Mouse (Mus musculus) lung, embryonic 14.5 days (tissue): Measurements from ENCODE around the gene Nr2c2ap. TPM values are rescaled to one million over a fixed set of nuclear protein-coding genes. Genes with fewer than 3 reads are reported as not detected.

Experiments used
- ATAC-seq: fragments of 200-750 bp; cut with Nextera tagmentation; 2 replicates; pipeline ENCODE4 v1.8.0; 2017; ENCODE audit warnings: mild to moderate bottlenecking, moderate TSS enrichment, moderate library complexity; ENCODE audit not compliant: insufficient read depth
- DNase-seq: peaks from one replicate; pipeline ENCODE4 v3.0.0-alpha.2; 2015
- H3K27ac ChIP-seq: fragments of 300-500 bp; sonication (generic); 2 replicates; pipeline ENCODE4 v1.5.1; 2014; ENCODE audit warnings: low read depth, mild to moderate bottlenecking, moderate library complexity
- H3K27me3 ChIP-seq: fragments of 300-500 bp; sonication (generic); 2 replicates; pipeline ENCODE4 v1.6.1; 2014; ENCODE audit warnings: low read length, control low read depth; ENCODE audit not compliant: insufficient read depth
- H3K36me3 ChIP-seq: fragments of 300-500 bp; sonication (generic); 2 replicates; pipeline ENCODE4 v1.6.1; 2014; ENCODE audit warnings: control low read depth; ENCODE audit not compliant: insufficient read depth
- H3K4me1 ChIP-seq: fragments of 300-500 bp; sonication (generic); 2 replicates; pipeline ENCODE4 v1.6.1; 2014; ENCODE audit warnings: antibody characterized with exemption, control low read depth; ENCODE audit not compliant: insufficient read depth
- H3K4me2 ChIP-seq: fragments of 300-500 bp; sonication (generic); 2 replicates; pipeline ENCODE4 v1.6.1; 2014; ENCODE audit warnings: mild to moderate bottlenecking
- H3K4me3 ChIP-seq: fragments of 300-500 bp; sonication (generic); 2 replicates; pipeline ENCODE4 v1.5.1; 2014; ENCODE audit warnings: low read depth, low read length
- H3K9ac ChIP-seq: fragments of 300-500 bp; sonication (generic); 2 replicates; pipeline ENCODE4 v1.6.1; 2014
- H3K9me3 ChIP-seq: fragments of 300-500 bp; sonication (generic); 2 replicates; pipeline ENCODE4 v1.6.1; 2016; ENCODE audit warnings: low read depth, low read length, control low read depth
- CTCF ChIP-seq: IDR thresholded peaks from 2 replicates; pipeline ENCODE4 v1.5.1; 2016; ENCODE audit warnings: antibody characterized with exemption, low read depth
- WGBS: fragments of 180-500 bp; shearing (Covaris S2); extraction: QIAGEN DNeasy Blood & Tissue Kit; methylation state at CpG from one replicate; pipeline ENCODE4 v1.1.7; 2014; 5-methylcytosine and 5-hydroxymethylcytosine counted together
- polyA plus RNA-seq: library from polyadenylated mRNA; unstranded; fragments of >200 nt; fragmentation: Nextera tagmentation; extraction: Ambion mirVana; gene quantifications from 2 replicates; pipeline ENCODE4 v1.2.1, GENCODE M21; 2014

The Nr2c2ap gene
- polyA plus RNA-seq, 1 experiment from 2014 or later: 25.2 TPM

- DNase-seq (no peak), ATAC-seq (no peak)
- H3K9me3 ChIP-seq: no peaks in the 10 kb centered on the region
- H3K36me3 ChIP-seq: no peaks in the 10 kb centered on the region
- peaks cover 47% of the 10 kb centered on the region for H3K27me3 ChIP-seq
- no peak overlapping the region for H3K9ac ChIP-seq
- H3K27ac ChIP-seq: no peak overlapping the region
- H3K4me2 ChIP-seq: no peak overlapping the region
- no peak for TF ChIP-seq CTCF
- H3K4me1 ChIP-seq: no peaks in the 10 kb centered on the region
- WGBS: 77% methylated on average over 2 of the region's 2 CpGs
- no peak overlapping the region for H3K4me3 ChIP-seq
Measured at GRCm38 (mm10) chr8:70110451-70110850, 20.7 kb upstream of the Nr2c2ap start.

GRCm38 (mm10) chr8:70111192-70111795 lies 19.8 kb upstream of the Nr2c2ap start:
- ATAC-seq: no peak
- Histone ChIP-seq H3K4me1 (no peaks in the 10 kb centered on the region), H3K9ac (no peak overlapping the region), H3K27ac (no peak overlapping the region), H3K4me2 (no peak overlapping the region), H3K9me3 (no peaks in the 10 kb centered on the region), H3K4me3 (no peak overlapping the region), H3K36me3 (no peaks in the 10 kb centered on the region), H3K27me3 (peaks cover 47% of the 10 kb centered on the region)
- WGBS: 45% methylated on average over 23 of the region's 23 CpGs
- no peak for DNase-seq
- TF ChIP-seq CTCF: no peak

DNA sequence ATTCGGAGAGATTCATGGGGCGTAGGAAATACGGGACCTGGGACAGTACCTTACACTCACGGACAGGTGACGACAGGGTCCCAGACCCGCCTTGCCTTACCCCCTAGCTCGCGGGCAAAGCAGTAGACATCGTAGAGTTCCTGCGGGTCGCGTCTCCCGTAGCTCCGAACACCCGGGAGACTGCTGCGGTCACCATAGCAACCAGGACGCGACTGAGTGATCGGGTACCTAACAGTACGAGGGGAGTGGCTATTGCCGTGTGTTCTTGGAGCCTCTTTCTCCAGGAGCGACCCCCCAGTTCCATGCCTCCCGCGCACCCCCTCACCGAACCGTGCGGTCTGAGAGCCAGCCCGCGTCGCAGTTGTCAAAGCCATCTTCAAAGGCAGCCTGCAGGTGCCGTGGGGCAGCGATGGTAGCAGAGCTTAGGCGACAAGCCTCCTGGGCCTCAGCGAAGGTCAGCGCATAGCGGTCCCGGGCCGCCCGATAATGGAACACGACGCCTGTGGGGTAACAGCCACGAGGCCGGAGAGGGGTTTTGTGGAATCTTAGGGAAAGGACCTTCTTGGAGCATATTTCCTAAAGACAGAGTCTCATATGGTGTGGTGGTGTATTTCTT lies 18.6 kb upstream of the Nr2c2ap start:
- no peak for TF ChIP-seq CTCF
- no peaks in the 10 kb centered on the region for H3K4me1 ChIP-seq
- H3K4me2 ChIP-seq: no peak overlapping the region
- H3K9ac ChIP-seq: no peak overlapping the region
- no peak overlapping the region for H3K27ac ChIP-seq
- ATAC-seq (no peak), DNase-seq (no peak)
- H3K4me3 ChIP-seq: no peak overlapping the region
- H3K27me3 ChIP-seq: peaks cover 53% of the 10 kb centered on the region
- 4% methylated on average over 43 of the region's 43 CpGs for WGBS
- no peaks in the 10 kb centered on the region for H3K36me3 ChIP-seq
- H3K9me3 ChIP-seq: no peaks in the 10 kb centered on the region

GRCm38 (mm10) chr8:70114488-70114887 lies 16.6 kb upstream of the Nr2c2ap start:
- Histone ChIP-seq H3K9ac (no peak overlapping the region), H3K9me3 (no peaks in the 10 kb centered on the region), H3K4me3 (no peak overlapping the region), H3K36me3 (no peaks in the 10 kb centered on the region), H3K27me3 (peaks cover 72% of the 10 kb centered on the region), H3K4me1 (no peaks in the 10 kb centered on the region), H3K27ac (no peak overlapping the region), H3K4me2 (no peak overlapping the region)
- WGBS: 20% methylated on average over 6 of the region's 6 CpGs
- DNase-seq: no peak
- no peak for TF ChIP-seq CTCF
- ATAC-seq: no peak

DNA sequence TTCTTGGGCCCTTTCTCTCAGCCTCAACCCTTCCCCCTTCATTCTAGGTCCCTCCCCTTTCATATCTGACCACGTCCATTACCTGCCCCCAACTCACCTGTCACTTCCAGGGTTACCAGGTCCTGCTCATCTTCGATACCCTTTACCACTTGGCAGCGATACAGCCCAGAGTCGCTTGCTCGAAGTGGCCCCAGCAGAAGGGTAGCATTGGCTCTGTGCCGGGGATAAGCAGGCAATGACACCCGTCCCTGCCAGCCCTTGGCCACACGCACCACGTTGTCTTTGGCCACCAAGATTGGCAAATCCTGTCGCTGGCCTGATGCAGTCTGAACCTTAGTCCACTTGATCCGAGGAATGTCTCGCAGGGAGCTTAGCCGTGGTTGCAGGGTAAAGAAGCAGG lies 16.2 kb upstream of the Nr2c2ap start:
- no peaks in the 10 kb centered on the region for H3K4me1 ChIP-seq
- H3K9ac ChIP-seq: no peak overlapping the region
- no peaks in the 10 kb centered on the region for H3K9me3 ChIP-seq
- no peaks in the 10 kb centered on the region for H3K36me3 ChIP-seq
- DNase-seq: no peak
- no peak for TF ChIP-seq CTCF
- 62% methylated on average over 13 of the region's 13 CpGs for WGBS
- ATAC-seq: no peak
- peaks cover 74% of the 10 kb centered on the region for H3K27me3 ChIP-seq
- H3K27ac ChIP-seq: no peak overlapping the region
- no peak overlapping the region for H3K4me2 ChIP-seq
- no peak overlapping the region for H3K4me3 ChIP-seq

DNA sequence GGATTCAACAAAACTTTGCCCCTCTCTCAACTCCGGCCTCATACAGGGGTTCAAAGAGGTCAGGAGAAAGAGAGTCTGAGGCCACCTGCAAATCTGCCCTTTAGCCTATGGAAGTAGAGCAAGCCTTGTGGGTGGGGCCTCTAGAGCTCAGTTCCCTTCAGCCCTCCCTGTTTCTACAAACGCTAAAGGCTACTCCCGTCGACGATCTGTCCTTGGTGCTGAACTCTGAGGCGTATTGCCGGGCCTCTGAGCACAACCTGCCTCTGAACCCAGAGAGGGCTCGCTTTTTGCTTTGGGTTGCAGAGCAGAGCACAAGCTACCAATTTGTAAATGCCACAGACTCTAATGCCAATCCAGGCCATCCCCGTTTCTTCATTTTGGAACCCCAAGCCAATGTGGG lies 13.5 kb upstream of the Nr2c2ap start:
- no peak overlapping the region for H3K27ac ChIP-seq
- TF ChIP-seq CTCF: no peak
- ATAC-seq (no peak), DNase-seq (peak; percentile 83)
- H3K9me3 ChIP-seq: no peaks in the 10 kb centered on the region
- no peaks in the 10 kb centered on the region for H3K4me1 ChIP-seq
- H3K4me2 ChIP-seq: no peak overlapping the region
- H3K27me3 ChIP-seq: peaks cover 57% of the 10 kb centered on the region
- H3K36me3 ChIP-seq: no peaks in the 10 kb centered on the region
- no peak overlapping the region for H3K9ac ChIP-seq
- no peak overlapping the region for H3K4me3 ChIP-seq
- 7% methylated on average over 9 of the region's 9 CpGs for WGBS

DNA sequence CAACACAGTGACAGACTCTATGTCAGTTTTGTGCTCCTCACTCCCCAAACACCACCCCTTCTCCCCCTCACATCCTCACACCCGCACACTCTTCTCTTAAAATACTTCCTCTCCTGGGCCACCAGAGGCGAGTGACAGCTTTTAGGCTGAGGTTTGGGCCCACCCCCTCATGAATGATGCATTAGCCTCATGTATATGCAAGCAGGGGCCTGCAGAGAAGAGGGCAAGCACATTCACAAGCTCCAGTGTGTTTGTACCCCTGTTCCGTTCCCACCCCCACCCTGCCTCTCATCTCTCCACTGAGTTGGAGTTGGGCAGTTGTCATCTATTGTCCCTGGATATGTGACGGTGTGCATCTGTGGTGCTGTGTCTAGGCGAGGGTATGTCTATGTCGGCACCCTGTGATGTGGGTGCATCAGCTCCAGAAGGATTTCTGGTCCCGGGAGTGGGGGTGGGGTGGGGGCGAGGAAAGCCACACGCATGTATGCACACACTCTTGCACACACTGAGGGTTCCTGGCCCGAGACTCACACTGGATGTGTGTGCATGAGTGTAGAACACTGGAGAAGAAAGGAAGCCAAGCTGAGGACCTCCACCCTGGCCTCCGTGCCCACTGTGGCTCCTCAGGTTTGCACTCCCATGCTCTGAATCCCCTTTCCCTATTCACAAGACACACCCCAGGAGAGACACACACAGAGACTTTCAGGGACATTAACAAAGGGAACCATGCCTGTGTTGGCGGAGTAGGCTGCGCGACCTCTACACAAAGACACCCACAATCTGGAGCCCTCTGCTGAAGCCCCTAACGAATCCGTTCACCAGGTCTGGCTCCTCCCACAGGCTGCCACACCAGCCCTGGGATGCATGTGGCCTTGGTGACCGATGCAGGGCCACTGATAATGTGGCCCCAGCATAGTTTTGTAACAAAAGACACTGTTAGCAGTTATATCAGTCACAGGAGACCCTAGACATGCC lies 12.1 kb upstream of the Nr2c2ap start:
- Histone ChIP-seq H3K27ac (no peak overlapping the region), H3K4me2 (no peak overlapping the region), H3K4me3 (no peak overlapping the region), H3K27me3 (peaks cover 44% of the 10 kb centered on the region), H3K36me3 (no peaks in the 10 kb centered on the region), H3K9me3 (no peaks in the 10 kb centered on the region), H3K4me1 (no peaks in the 10 kb centered on the region), H3K9ac (no peak overlapping the region)
- 13% methylated on average over 17 of the region's 17 CpGs for WGBS
- DNase-seq: no peak
- TF ChIP-seq CTCF: no peak
- ATAC-seq: no peak
